Mouse (Mus musculus): ENCODE data around the gene Lmnb2.

Lmnb2 gene

DNA sequence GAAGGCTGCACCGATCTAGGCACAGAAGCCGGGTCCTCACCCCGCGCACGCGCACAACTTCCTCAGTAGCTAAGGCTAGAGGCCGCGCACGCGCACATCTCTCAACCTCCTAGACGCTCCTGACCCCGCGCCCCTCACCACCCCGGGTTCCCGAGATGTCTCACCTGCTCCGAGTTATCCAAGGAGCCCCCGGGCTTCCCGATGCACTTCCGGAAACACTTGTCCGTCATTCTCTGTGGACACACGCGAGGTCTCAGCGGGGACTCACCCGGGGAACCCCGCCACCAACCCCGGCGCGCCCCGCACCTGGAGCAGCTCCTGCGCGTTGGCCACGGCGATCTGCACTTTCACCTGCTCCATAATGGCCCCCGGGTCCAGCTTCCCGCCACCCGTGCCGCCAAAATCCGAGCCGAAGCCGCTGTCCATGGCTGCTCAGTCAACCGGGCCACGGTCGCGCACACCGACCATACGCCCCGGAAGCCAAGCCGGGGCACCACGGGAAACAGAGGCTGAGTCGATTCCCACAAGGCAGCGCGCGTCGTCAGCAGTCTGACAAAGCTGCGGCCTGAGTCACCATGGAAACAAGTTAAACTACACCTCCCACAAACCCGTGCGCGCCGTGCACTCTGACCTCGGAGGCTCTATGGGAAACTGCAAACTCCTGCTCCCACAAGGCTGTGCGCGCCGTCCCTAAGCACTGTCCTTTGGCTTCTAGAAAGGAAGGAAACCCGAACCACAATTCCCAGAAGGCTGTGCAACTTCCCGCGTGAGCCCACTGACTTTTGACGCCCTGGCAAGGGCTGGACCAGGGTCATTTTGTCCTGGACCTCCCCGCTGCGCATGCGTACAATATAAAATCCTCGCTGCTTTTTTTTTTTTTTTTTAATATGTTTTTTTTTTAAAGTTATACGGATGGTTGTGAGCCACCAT is 17.5 kb downstream of the Lmnb2 start, which contains the start of gene Timm13:
Gene Timm13, minus strand, starts transcription at position 652 of the 930 bp plus-strand sequence.
- DNase-seq (ENCODE audit: low read depth in 2 of 2, low spot score in 2 of 2) = peak; percentile 93 to 95

GRCm38 (mm10) chr10:80899591-80900317 is 18.3 kb downstream of the Lmnb2 start:
- DNase-seq (ENCODE audit: low read depth in 2 of 2, low spot score in 2 of 2) = no peak

GRCm38 (mm10) chr10:80899074-80899473 is 19.0 kb downstream of the Lmnb2 start:
- no peak for DNase-seq (ENCODE audit: low read depth in 2 of 2, low spot score in 2 of 2)

DNA sequence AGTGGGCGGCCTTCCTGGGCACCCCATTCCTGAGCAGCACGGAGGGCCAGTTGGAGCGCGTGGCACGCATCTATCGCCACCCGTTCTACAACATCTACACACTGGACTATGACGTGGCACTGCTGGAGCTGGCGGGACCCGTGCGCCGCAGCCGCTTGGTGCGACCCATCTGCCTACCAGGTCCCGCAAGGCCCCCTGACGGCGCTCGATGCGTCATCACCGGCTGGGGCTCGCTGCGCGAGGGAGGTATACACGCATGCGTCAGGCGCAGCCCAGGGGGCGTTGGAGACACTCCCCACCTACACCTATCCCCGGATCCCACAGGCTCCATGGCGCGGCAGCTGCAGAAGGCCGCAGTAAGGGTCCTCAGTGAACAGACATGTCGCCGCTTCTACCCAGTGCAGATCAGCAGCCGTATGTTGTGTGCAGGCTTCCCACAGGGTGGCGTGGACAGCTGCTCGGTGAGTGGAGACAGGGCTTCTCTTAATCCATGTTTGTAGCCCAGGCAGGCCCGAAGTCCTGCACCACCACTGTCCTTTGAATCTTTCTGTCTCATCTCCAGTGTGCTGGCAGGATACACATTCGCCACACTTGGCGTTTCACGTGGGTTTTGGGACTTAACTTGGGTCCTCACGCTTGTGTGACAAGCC is 20.1 kb downstream of the Lmnb2 start:
- DNase-seq (ENCODE audit: low read depth in 2 of 2, low spot score in 2 of 2) = no peak

DNA sequence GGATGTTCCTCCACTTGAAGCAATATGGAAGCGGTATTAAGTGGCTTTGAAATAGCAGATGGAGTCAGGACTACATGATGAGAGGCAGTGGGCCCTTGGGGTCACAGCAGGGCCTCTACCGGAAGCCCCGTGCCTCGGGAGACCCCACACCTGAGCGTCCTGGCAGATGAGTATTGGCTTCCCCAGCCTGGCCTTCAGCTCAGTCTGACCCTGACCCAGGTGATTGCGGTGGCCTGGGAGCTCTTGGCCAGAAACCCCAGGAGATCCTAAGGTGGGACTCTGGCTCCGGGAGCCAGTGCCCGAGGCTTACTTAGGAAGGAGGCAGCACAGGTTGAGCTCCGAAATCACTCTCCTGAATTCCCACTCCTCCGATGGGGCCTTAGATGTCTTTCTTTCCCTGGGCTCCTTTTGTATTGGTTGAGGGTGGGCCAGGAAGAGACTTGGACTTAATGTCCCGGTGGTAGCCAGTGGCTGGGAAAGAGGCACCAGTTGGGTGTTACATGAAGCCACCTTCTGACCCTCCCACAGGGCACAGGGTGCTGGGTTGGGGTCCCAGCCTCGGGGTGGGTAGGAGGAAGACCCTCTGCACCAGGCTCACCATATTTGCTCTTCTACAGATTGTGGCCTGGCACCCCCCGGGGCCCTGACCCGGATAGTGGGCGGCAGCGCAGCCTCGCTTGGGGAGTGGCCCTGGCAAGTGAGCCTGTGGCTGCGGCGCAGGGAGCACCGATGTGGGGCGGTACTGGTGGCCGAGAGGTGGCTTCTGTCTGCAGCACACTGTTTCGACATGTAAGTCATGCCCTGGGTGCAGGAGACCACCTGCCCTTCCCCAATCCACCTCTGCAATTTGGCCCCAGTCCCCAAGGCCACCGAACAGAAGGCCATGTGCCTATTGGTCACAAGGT is 21.2 kb downstream of the Lmnb2 start:
- DNase-seq (ENCODE audit: low read depth in 2 of 2, low spot score in 2 of 2) = no peak

DNA sequence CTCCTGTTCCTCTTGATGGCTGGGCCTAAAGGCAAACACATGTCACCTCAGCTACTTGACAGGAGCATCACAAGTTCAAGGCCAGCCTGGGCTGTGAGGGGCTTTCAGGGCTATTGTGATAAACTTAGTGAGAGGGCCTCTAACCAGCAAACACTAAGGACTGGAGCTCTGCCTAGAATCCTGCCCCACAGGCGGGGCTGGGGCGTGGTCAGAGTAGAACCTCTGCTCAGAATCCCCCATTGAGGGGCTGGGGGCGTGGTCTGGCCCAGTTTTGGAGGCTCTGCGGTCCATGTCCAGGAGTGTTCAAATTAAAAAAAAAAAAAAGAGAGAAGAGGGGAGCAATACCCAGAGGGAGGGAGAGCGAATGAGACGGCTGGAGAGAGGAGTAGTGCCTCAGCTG is 22.3 kb downstream of the Lmnb2 start:
- DNase-seq (ENCODE audit: low read depth in 2 of 2, low spot score in 2 of 2) = no peak

DNA sequence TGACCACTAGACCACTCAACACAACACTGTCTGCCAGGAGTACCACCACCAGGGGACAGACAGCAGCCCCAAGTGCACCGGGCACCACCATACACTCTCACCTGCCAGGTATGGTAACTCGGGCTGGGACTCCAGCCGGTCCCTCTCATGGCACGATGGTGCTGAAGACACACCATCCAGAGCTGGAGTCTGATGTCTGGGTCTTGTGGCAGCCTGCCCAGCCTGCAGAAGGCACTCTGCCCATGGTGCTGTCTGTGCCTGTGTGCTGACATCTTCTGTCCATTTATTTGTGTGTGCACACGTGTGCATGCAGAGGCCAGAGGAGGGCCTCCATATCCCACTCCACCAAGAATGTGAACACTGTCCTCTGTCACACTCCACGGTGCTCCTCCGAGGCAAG is 22.9 kb downstream of the Lmnb2 start:
- no peak for DNase-seq (ENCODE audit: low read depth in 2 of 2, low spot score in 2 of 2)

DNA sequence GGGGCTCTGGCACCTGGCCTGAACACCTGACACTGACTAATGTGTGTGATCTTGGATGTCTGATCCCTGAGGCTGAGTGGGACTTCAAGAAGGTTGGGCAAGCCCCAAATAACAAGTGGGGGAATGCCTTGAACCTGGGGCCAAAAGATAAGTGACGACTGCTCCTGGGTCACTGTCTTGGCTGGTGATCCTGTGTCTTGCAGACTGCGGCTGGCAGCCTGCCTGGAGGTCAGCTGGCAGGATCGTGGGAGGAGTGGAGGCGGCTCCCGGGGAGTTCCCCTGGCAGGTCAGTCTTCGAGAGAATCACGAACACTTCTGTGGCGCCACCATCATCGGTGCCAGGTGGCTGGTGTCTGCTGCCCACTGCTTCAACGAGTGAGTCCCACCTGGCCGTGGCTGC is 30.9 kb downstream of the Lmnb2 start:
- DNase-seq (ENCODE audit: low read depth in 2 of 2, low spot score in 2 of 2) = no peak

GRCm38 (mm10) chr10:80881301-80881700 is 36.7 kb downstream of the Lmnb2 start:
- peak; percentile 82 to 85 for DNase-seq (ENCODE audit: low read depth in 2 of 2, low spot score in 2 of 2)

- no peak for DNase-seq (ENCODE audit: low read depth in 2 of 2, low spot score in 2 of 2)
Observed at GRCm38 (mm10) chr10:80880901-80881300, 37.1 kb downstream of the Lmnb2 start.

DNA sequence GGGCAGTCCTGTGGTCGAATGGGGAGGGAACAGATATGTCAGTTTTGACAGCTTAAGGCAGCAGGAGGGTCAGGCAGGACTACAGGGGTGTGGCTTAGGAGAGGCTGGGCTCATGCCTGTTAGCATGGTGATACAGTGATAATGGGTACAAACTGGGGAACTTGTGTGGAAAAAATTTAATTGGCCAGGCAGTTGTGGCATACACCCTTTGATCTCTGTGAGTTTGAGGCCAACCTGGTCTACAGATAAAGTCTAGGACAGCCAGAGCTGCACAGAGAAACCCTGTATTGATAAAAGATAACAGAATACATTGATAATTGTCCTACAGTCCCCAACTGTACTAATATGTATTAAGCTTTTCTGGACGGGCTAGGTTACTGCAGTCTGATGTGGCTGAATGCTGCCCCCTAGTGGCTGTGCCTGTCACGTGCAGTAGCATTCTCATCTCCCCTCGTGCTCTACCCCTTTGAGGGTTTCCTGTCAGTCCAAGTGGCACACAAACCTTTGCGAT is 37.9 kb downstream of the Lmnb2 start:
- peak; percentile 43 to 60 for DNase-seq (ENCODE audit: low read depth in 2 of 2, low spot score in 2 of 2)

GRCm38 (mm10) chr10:80876594-80876993 is 41.5 kb downstream of the Lmnb2 start:
- no peak for DNase-seq (ENCODE audit: low read depth in 2 of 2, low spot score in 2 of 2)

DNA sequence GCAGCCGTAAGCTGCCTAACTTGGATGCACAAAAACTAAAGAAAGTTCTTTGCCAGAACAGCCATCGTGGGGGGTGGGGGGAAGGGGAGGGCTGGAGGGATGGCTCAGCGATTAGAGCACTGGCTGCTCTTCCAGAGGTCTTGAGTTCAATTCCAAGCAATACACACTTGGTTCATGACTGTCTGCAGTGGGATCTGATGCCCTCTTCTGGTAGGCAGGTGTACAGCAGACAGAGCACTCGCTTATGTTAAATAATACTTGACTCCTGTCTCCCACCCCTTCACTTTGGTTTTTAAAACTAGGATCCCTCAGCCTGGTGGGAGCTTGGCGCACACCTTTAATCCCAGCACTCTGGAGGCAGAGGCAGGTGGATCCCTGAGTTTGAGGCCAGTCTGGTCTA is 42.0 kb downstream of the Lmnb2 start:
- peak; percentile 56 to 68 for DNase-seq (ENCODE audit: low read depth in 2 of 2, low spot score in 2 of 2)

DNA sequence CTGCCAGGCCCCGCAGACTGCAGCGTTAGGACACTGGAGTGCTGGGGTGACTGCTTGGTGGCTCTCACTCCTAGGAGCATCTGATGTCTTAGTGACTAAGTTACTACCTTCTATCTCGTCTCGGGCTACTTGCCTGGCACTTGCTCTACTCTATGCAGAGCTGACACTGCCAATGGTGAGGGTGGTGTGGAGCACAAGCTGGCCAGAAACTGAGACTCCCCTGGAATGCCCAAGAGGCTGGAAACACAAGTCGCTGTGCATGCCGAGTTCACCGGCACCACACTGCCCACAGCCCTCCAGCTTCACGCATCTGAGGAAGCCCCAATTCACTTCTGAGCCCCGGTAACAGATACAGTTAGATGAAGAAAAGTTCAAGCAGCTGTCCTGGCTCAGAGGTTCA is 44.0 kb downstream of the Lmnb2 start:
- no peak for DNase-seq (ENCODE audit: low read depth in 2 of 2, low spot score in 2 of 2)

- no peak for DNase-seq (ENCODE audit: low read depth in 2 of 2, low spot score in 2 of 2)
Observed at GRCm38 (mm10) chr10:80871581-80871980, 46.5 kb downstream of the Lmnb2 start, which contains the start of gene Tmprss9. Tmprss9 (plus strand) TSS chr10:80871848.

DNA sequence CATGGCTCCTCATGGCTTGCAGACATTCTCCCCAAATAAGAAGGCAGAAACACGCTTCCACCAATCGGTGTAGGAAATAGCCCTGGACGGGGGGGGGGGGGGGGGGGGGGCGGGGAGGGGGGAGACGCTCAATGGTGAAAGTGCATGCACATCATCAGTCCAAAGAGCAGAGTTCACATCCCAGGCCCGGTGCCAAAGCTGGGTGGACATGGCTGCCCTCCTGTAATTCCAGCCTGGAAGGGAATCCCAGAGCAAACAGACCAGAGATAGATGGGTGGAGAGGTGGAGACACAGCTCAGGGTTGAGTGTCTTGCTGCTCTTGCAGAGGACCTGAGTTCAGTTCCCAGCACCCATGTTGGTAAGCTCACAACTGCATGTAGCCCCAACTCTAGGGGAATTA is 47.1 kb downstream of the Lmnb2 start:
- no peak for DNase-seq (ENCODE audit: low read depth in 2 of 2, low spot score in 2 of 2)

DNA sequence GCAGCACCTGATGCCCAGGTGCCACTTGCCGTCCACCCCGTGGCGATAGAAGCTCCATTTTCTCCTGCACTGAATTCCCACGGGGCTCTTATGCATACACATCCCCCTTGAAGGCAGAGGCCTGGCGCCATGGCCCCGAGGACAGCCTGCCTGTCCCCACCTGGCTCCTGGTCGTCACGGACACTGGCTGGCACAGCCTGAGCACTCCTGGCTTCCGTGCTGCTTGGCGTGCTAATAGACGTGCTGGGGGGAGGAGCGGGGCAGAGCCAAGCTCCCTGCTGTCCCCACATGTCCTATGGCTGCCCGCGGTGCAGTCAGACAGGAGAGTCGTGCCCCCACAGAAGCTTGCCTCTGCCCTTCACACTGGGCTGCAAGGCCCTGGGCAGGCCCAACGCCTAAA is 53.6 kb downstream of the Lmnb2 start:
- no peak for DNase-seq (ENCODE audit: low read depth in 2 of 2, low spot score in 2 of 2)

GRCm38 (mm10) chr10:80862305-80862704 is 55.7 kb downstream of the Lmnb2 start:
- no peak for DNase-seq (ENCODE audit: low read depth in 2 of 2, low spot score in 2 of 2)

DNA sequence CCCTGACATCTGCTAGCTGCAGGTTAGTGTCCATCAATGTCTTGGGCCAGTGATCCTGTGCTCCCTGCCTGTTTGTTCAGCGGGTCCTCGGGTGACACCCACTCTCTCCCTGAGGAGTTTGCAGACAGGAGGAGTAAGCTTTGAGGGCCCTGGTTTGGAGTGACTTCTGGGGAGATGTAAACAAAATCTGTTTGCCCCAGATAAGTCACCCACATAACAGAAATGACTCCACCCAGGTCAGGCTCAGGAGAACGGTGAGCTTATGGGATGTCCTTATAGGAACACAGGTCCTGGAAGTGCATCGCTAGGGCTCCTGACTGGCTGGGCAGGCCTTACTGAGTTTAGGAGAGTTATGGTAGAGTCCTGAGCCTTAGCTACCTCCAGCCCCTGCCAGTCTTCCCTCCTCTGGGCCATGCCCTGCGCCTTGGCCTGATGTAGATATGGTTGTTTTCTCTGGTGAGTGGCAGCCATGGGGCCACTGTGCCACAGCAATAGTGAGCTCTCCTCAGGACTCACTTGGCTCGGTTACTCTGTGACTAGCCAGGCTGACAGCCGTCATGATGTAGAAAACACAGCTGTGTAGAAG is 59.6 kb downstream of the Lmnb2 start:
- DNase-seq (ENCODE audit: low read depth in 2 of 2, low spot score in 2 of 2) = no peak

DNA sequence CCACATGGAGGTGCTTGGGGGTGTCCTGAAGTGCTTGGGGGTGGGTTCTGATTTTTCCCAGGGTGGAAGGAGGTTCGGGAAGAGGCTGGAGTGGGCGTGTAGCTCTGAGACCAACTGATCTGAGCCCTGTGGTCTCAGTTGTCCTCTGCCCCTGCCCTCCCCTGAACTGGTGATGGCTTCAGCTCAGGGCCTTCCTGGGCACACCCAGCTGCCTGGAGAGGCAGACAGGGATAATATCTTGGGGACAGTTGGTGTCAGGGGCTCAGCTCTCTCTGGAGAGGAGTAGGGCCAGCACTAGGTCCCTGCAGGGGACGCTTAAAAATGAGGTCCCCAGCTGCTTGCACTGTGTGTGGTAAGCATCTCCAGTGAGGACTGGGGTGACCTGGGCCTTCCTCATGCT is 60.2 kb downstream of the Lmnb2 start:
- DNase-seq (ENCODE audit: low read depth in 2 of 2, low spot score in 2 of 2) = no peak

Data from CD8-positive naive resting alpha-beta T cell, adult 2 months (primary cell).